Mouse (Mus musculus): ENCODE measurements around the gene Sap30. TPM values are rescaled to one million over a fixed set of nuclear protein-coding genes. Genes with fewer than 3 reads are reported as not detected.

Gene Sap30
- polyA plus RNA-seq (2021; fragmentation: Nextera tagmentation), result 7.6 and 14.5 TPM in 2 replicates
- long read RNA-seq, experiment 1, transcript Sap30-201 (4 exons, 1,178 nt), result major isoform, 17 of 19 reads
- long read RNA-seq, experiment 1, partial matches to known transcripts, result 1 of 19 reads
- long read RNA-seq, experiment 1, other reads (novel, unspliced or antisense), result 1 of 19 reads
- long read RNA-seq, experiment 2, transcript Sap30-201 (4 exons, 1,178 nt), result major isoform, 14 of 16 reads
- long read RNA-seq, experiment 2, partial matches to known transcripts, result 2 of 16 reads
- long read RNA-seq, experiment 2, other reads (novel, unspliced or antisense), result 0 of 16 reads

GRCm38 (mm10) chr8:57487441-57488155 is at the start of gene Sap30:
Gene Sap30, minus strand, starts transcription at chr8:57487860.

GRCm38 (mm10) chr8:57511316-57512118 is 23.9 kb upstream of the Sap30 start, which contains the start of gene Hmgb2:
Gene Hmgb2, plus strand, starts transcription at chr8:57511907.

GRCm38 (mm10) chr8:57455765-57456164 is 31.9 kb downstream of the Sap30 start, which contains the start of gene Scrg1:
Gene Scrg1, plus strand, starts transcription at chr8:57455923.

Other genes with a start within 250 kb of the Sap30 start
- gene Hand2, start 166.9 kb downstream of the Sap30 start, polyA plus RNA-seq (2021; fragmentation: Nextera tagmentation), result not detected in 2 replicates
- 87.3 and 107 TPM in 2 replicates for gene Scrg1, start 31.9 kb downstream of the Sap30 start, polyA plus RNA-seq (2021; fragmentation: Nextera tagmentation)
- gene Hmgb2, start 24.0 kb upstream of the Sap30 start, polyA plus RNA-seq (2021; fragmentation: Nextera tagmentation), result 12.8 and 16.0 TPM in 2 replicates
- gene Galnt7, start 165.2 kb upstream of the Sap30 start, polyA plus RNA-seq (2021; fragmentation: Nextera tagmentation), result 2.3 and 3.2 TPM in 2 replicates

All from left cerebral cortex, adult 6 months (tissue).